In the genomic region with DNA sequence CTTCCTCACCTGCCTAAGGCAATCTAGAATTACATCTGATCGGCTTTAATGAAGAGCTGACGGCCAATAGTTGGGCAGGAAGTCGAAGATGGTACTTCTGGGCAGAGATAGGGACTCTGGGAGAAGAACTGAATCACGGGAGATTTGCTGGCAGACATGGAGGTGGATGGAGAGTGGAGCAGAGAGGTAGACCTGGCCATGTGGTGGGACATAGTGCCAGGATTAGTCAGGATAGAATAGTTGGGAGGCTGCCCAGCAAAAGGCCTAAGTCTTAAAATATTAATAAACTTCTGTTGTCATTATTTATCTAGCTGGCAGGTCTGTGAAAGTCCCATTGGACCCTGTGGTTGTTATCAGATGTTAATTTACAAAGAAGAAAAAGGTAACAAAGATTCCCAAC, we compare ENCODE assay signal across 19 mouse cellular contexts. TPM values are rescaled to one million over a fixed set of nuclear protein-coding genes. Genes with fewer than 3 reads are reported as not detected.
"Had no signal": no experiment of that assay in that cellular context is flagged by ENCODE, and none has a peak within 500 bp of the region (broad histone marks: within the 10 kb centered on the region; RNA-seq: fewer than 3 reads in every experiment).

No protein-coding gene starts in this region.

- H3K4me3 ChIP-seq: lung, embryonic 15.5 days; megakaryocyte, embryonic 14.5 days; midbrain, embryonic 12.5 days; neural tube, embryonic 12.5 days; stomach, embryonic 15.5 days had no signal

- H3K9ac ChIP-seq: liver, postnatal 0 days; lung, embryonic 15.5 days; midbrain, embryonic 12.5 days; neural tube, embryonic 12.5 days; stomach, embryonic 15.5 days had no signal

- H3K4me2 ChIP-seq: lung, embryonic 15.5 days; midbrain, embryonic 12.5 days; neural tube, embryonic 12.5 days; stomach, embryonic 15.5 days had no signal

- H3K9me3 ChIP-seq: lung, embryonic 15.5 days; megakaryocyte, embryonic 14.5 days; midbrain, embryonic 12.5 days; neural tube, embryonic 12.5 days; stomach, embryonic 15.5 days had no signal

- H3K27ac ChIP-seq: lung, embryonic 15.5 days; macrophage; midbrain, embryonic 12.5 days; neural tube, embryonic 12.5 days; stomach, embryonic 15.5 days; stomach, postnatal 0 days had no signal

- ATAC-seq: liver, postnatal 0 days; lung, postnatal 0 days had no signal

- H3K4me1 ChIP-seq: lung, embryonic 15.5 days; midbrain, embryonic 12.5 days; stomach, embryonic 15.5 days had no signal

- H3K27me3 ChIP-seq: lung, embryonic 15.5 days; midbrain, embryonic 12.5 days; neural tube, embryonic 12.5 days; stomach, embryonic 15.5 days had no signal

- DNase-seq: liver, postnatal 0 days; lung, adult 2 months; lung, postnatal 14 days; lung, postnatal 36 days; midbrain, embryonic 14.5 days; right cerebral cortex, postnatal 14 days; thymus, adult 2 months; thymus, postnatal 25 days had no signal

RNA-seq across cellular contexts. Expression of a gene that starts 36.7 kb away (rescaled TPM):
- total RNA-seq: megakaryocyte progenitor cell, adult 5-6 weeks; monocyte, adult 5-6 weeks; neutrophil, adult 5-6 weeks had no signal
- polyA plus RNA-seq: liver, postnatal 0 days; macrophage had no signal
